Mouse (Mus musculus) CH12.LX (cell line): ENCODE measurements around the gene Ggnbp2. TPM values are rescaled to one million over a fixed set of nuclear protein-coding genes. Genes with fewer than 3 reads are reported as not detected.

Experiments used
- DNase-seq: peaks from one replicate; pipeline ENCODE4 v3.0.0-alpha.2; 2013; ENCODE audit errors: extremely low read depth
- H3K27ac ChIP-seq: 2 replicates; pipeline ENCODE4 v1.5.1; 2012; ENCODE audit warnings: low read depth, mild to moderate bottlenecking, control low read depth, moderate library complexity; ENCODE audit not compliant: insufficient read depth
- H3K27me3 ChIP-seq: replicated peaks from 2 replicates; pipeline ENCODE3; 2012; ENCODE audit warnings: inconsistent platforms
- H3K36me3 ChIP-seq, 2 experiments: replicated peaks in 1 of 2; 2 replicates each; pipeline versions ENCODE3 to v1.6.1; 2012; ENCODE audit warnings: inconsistent platforms in 1 of 2, low read length in 1 of 2, mild to moderate bottlenecking in 1 of 2, mixed read lengths in 1 of 2, moderate library complexity in 1 of 2; ENCODE audit not compliant: control insufficient read depth in 1 of 2, insufficient read depth in 1 of 2
- H3K4me1 ChIP-seq, 2 experiments: 2 replicates each; pipeline ENCODE4 v1.6.1; 2012; ENCODE audit warnings: inconsistent platforms in 1 of 2, moderate library complexity in 1 of 2; ENCODE audit not compliant: insufficient read depth in 2 of 2, control insufficient read depth in 1 of 2
- H3K4me2 ChIP-seq: 2 replicates; pipeline ENCODE4 v1.6.1; 2012; ENCODE audit warnings: low read depth, mild to moderate bottlenecking, control low read depth; ENCODE audit not compliant: poor library complexity, insufficient read depth, severe bottlenecking
- H3K4me3 ChIP-seq, 3 experiments: fragments of 150-350 bp in 1 of 3; sonication (generic) in 1 of 3; replicated peaks in 1 of 3; 2 replicates each; pipeline versions ENCODE3 to v1.5.1; 2011 to 2012; ENCODE audit warnings: low read depth in 2 of 3, low read length in 2 of 3, mild to moderate bottlenecking in 2 of 3, moderate library complexity in 2 of 3, control low read depth in 1 of 3, improper control_type of control experiment in 1 of 3, inconsistent platforms in 1 of 3, mixed read lengths in 1 of 3; ENCODE audit not compliant: poor library complexity in 1 of 3
- H3K79me2 ChIP-seq: replicated peaks from 2 replicates; pipeline ENCODE4 v1.6.1; 2012; ENCODE audit warnings: mild to moderate bottlenecking, moderate library complexity; ENCODE audit not compliant: control insufficient read depth, poor library complexity, insufficient read depth, severe bottlenecking; ENCODE audit errors: extremely low read depth
- H3K9ac ChIP-seq: 2 replicates; pipeline ENCODE4 v1.6.1; 2012; ENCODE audit warnings: low read depth, mild to moderate bottlenecking, control low read depth, moderate library complexity; ENCODE audit not compliant: insufficient read depth
- H3K9me3 ChIP-seq: replicated peaks from 2 replicates; pipeline ENCODE3; 2012; ENCODE audit warnings: low read length, inconsistent platforms, mixed read lengths
- CTCF ChIP-seq, 2 experiments: IDR thresholded peaks in 1 of 2; conservative IDR thresholded peaks in 1 of 2; 2 replicates each; pipeline ENCODE4 v1.5.1; 2011 to 2012; ENCODE audit warnings: low read depth in 2 of 2, low read length in 2 of 2, improper control_type of control experiment in 1 of 2, inconsistent platforms in 1 of 2, mild to moderate bottlenecking in 1 of 2, moderate library complexity in 1 of 2
- MYC ChIP-seq: IDR thresholded peaks from 2 replicates; pipeline ENCODE4 v1.6.1; 2011; ENCODE audit warnings: low read depth, mild to moderate bottlenecking, improper control_type of control experiment, low read length
- SIN3A ChIP-seq: IDR thresholded peaks from 2 replicates; pipeline ENCODE4 v1.6.1; 2012; ENCODE audit warnings: low read length, improper control_type of control experiment, inconsistent platforms
- UBTF ChIP-seq: IDR thresholded peaks from 2 replicates; pipeline ENCODE4 v1.6.1; 2012; ENCODE audit warnings: low read depth, mild to moderate bottlenecking, inconsistent platforms, low read length, improper control_type of control experiment, moderate library complexity
- dilution Hi-C: fragments of 300-500 bp; cut with MboI; formaldehyde crosslinking; loops from 2 replicates; pipeline ENCODE4 v1.14.3; 2020; ENCODE audit warnings: low sequenced_read_pairs; ENCODE audit not compliant: extremely low pct_unique_long_range_greater_than_20kb, extremely low pct_ligation_motif_present
- in situ Hi-C: fragments of 300-500 bp; cut with MboI; formaldehyde crosslinking; loops from 3 replicates; pipeline ENCODE4 v1.14.3; 2019; ENCODE audit warnings: low sequenced_read_pairs, low pct_ligation_motif_present, low pct_unique_long_range_greater_than_20kb, mixed read lengths
- polyA plus RNA-seq: library from polyadenylated mRNA; unstranded; fragments of >175 nt; gene quantifications from 2 replicates; pipeline ENCODE4 v1.2.1, GENCODE M21; 2012; ENCODE audit warnings: low read depth; ENCODE audit not compliant: insufficient read length
- total RNA-seq, 2 experiments: library from RNA; depleted of rRNA; stranded (reverse); fragments of 300-350 nt in 1 of 2; fragments of >200 nt in 1 of 2; gene quantifications; 2 replicates each; pipeline ENCODE4 v1.2.3; 2012 to 2014

The Ggnbp2 gene
- total and polyA plus RNA-seq, 3 experiments = 70.9 to 125 (median 86.5) TPM

DNA sequence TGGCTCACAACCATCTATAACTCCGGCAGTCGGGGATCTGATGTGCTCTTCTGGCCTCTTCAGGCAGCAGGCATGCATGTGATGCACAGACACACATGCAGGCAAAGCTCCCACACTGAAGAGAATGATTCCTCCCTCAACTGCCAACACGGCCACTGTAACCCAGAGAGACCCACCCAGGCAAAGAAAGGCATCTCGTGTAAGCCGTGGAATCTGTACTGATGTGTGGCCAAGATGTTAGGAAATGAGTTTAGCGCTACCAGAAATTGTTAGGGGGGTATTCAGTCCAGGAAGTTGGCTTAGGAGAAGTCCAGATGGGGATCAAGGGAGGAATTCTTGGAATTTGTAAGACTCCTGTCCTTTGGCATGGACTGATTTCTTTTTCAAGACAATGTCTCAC lies 80.2 kb downstream of the Ggnbp2 start:
- H3K9me3 ChIP-seq = peaks cover 4% of the 10 kb centered on the region
- peaks cover 81% of the 10 kb centered on the region for H3K27me3 ChIP-seq
- no peaks in the 10 kb centered on the region for H3K79me2 ChIP-seq
- dilution Hi-C loops = no loop called here
- no peak for TF ChIP-seq UBTF
- no peak for TF ChIP-seq SIN3A
- no peak for TF ChIP-seq CTCF (conservative IDR thresholded peaks at IDR 0.05 in 1 of 2, IDR thresholded peaks at IDR 0.05 in 1 of 2; ENCODE audit: low read depth in 2 of 2, low read length in 2 of 2)
- TF ChIP-seq MYC = no peak
- no peak overlapping the region for H3K9ac ChIP-seq
- in situ Hi-C loops = no loop called here
- no peak overlapping the region for H3K27ac ChIP-seq
- no peak overlapping the region for H3K4me2 ChIP-seq
- DNase-seq = no peak
- no peak overlapping the region for H3K4me3 ChIP-seq
- H3K36me3 ChIP-seq = no peaks in the 10 kb centered on the region
- H3K4me1 ChIP-seq = peaks cover 0 to 7% of the 10 kb centered on the region in 2 experiments; a peak in 2 of 4 replicates

Other genes with a start within 250 kb of the Ggnbp2 start
- gene Mrm1, start 51.3 kb downstream of the Ggnbp2 start, total RNA-seq (2012; rRNA removed) = 19.6 and 27.8 TPM in 2 replicates
- 14.7 and 16.1 TPM in 2 replicates for gene Mrm1, start 51.3 kb downstream of the Ggnbp2 start, total RNA-seq (2014; rRNA removed)
- 10.6 and 11.1 TPM in 2 replicates for gene Mrm1, start 51.3 kb downstream of the Ggnbp2 start, polyA plus RNA-seq
- gene Dhrs11, start 41.8 kb downstream of the Ggnbp2 start, total RNA-seq (2012; rRNA removed) = 8.3 and 9.6 TPM in 2 replicates
- 6.1 and 6.8 TPM in 2 replicates for gene Dhrs11, start 41.8 kb downstream of the Ggnbp2 start, total RNA-seq (2014; rRNA removed)
- 17.0 and 17.1 TPM in 2 replicates for gene Dhrs11, start 41.8 kb downstream of the Ggnbp2 start, polyA plus RNA-seq
- 9.1 and 13.0 TPM in 2 replicates for gene Myo19, start 9.3 kb upstream of the Ggnbp2 start, total RNA-seq (2012; rRNA removed)
- 8.0 TPM in 2 replicates for gene Myo19, start 9.3 kb upstream of the Ggnbp2 start, total RNA-seq (2014; rRNA removed)
- gene Myo19, start 9.3 kb upstream of the Ggnbp2 start, polyA plus RNA-seq = 23.1 and 27.1 TPM in 2 replicates
- gene Pigw, start 9.5 kb upstream of the Ggnbp2 start, total RNA-seq (2012; rRNA removed) = 5.7 and 6.0 TPM in 2 replicates
- 5.5 and 6.5 TPM in 2 replicates for gene Pigw, start 9.5 kb upstream of the Ggnbp2 start, total RNA-seq (2014; rRNA removed)
- gene Pigw, start 9.5 kb upstream of the Ggnbp2 start, polyA plus RNA-seq = 7.8 and 9.2 TPM in 2 replicates
- 59.3 and 87.0 TPM in 2 replicates for gene Znhit3, start 45.5 kb upstream of the Ggnbp2 start, total RNA-seq (2012; rRNA removed)
- gene Znhit3, start 45.5 kb upstream of the Ggnbp2 start, total RNA-seq (2014; rRNA removed) = 130 and 140 TPM in 2 replicates
- 61.4 and 62.9 TPM in 2 replicates for gene Znhit3, start 45.5 kb upstream of the Ggnbp2 start, polyA plus RNA-seq
- not detected in 2 replicates for gene Car4, start 87.0 kb upstream of the Ggnbp2 start, total RNA-seq (2012; rRNA removed)
- gene Car4, start 87.0 kb upstream of the Ggnbp2 start, total RNA-seq (2014; rRNA removed) = not detected in 2 replicates
- not detected in 2 replicates for gene Car4, start 87.0 kb upstream of the Ggnbp2 start, polyA plus RNA-seq